Comparison of ENCODE assay signal across 8 mouse cellular contexts in genomic region chr19:5406531-5407126, GRCm38 (mm10). TPM values are rescaled to one million over a fixed set of nuclear protein-coding genes. Genes with fewer than 3 reads are reported as not detected.
DNase-seq lines count a peak whose midpoint lies in the region; ATAC-seq lines count a peak whose summit lies in the region.
"Not testable (repeated sequence)": the region's sequence is repeated elsewhere in the genome, so short reads cannot be mapped to it uniquely, and the experiment has no call there.

No protein-coding gene starts in this region.

- peak; percentile 57 for ATAC-seq in activated CD4-positive, CD25-positive, alpha-beta regulatory T cell, adult 4 months
- peak; percentile 87 for ATAC-seq in hindbrain, embryonic 14.5 days (ENCODE audit: low FRiP score)
- ATAC-seq in lung, embryonic 16.5 days (ENCODE audit: low read depth) = peak; percentile 79
- ATAC-seq in neural tube, embryonic 13.5 days (ENCODE audit: low read depth) = peak; percentile 91

- not testable (repeated sequence) for H3K27me3 ChIP-seq in hindbrain, embryonic 14.5 days (ENCODE audit: control insufficient read depth, insufficient read depth, low read length); lung, embryonic 16.5 days (ENCODE audit: control insufficient read depth, insufficient read depth, low read depth, low read length); neural tube, embryonic 13.5 days

- peak overlapping the region; percentile 76 for H3K9ac ChIP-seq in hindbrain, embryonic 14.5 days
- H3K9ac ChIP-seq in lung, embryonic 16.5 days (ENCODE audit: low read length) = peak overlapping the region; percentile 81
- H3K9ac ChIP-seq in neural tube, embryonic 13.5 days = peak overlapping the region; percentile 83

- peak overlapping the region; percentile 88 for H3K27ac ChIP-seq in hindbrain, embryonic 14.5 days
- peak overlapping the region; percentile 94 for H3K27ac ChIP-seq in lung, embryonic 16.5 days (ENCODE audit: low read length)
- H3K27ac ChIP-seq in neural tube, embryonic 13.5 days (replicated peaks) = peak overlapping the region; percentile 91

- not testable (repeated sequence) for H3K9me3 ChIP-seq in hindbrain, embryonic 14.5 days (ENCODE audit: control insufficient read depth, low read length); lung, embryonic 16.5 days (ENCODE audit: control insufficient read depth, low read length); neural tube, embryonic 13.5 days

- 22% methylated on average over 21 of the region's 25 CpGs for WGBS in hindbrain, embryonic 14.5 days
- WGBS in lung, embryonic 16.5 days = 9% methylated on average over 20 of the region's 25 CpGs
- WGBS in neural tube, embryonic 13.5 days = 13% methylated on average over 24 of the region's 25 CpGs

- peak; percentile 55 for DNase-seq in embryo, embryonic 10 days (ENCODE audit: low spot score)
- peak; percentile 50 for DNase-seq in gastrocnemius, adult 18-20 months (ENCODE audit: low spot score)
- DNase-seq in hindbrain, embryonic 14.5 days (ENCODE audit: low spot score) = not testable (repeated sequence)
- peak; percentile 54 for DNase-seq in layer of hippocampus, adult 11-12 months (ENCODE audit: low spot score)
- DNase-seq in thymus, postnatal 0 days (ENCODE audit: low spot score) = peak; percentile 74

- peak overlapping the region; percentile 77 for H3K4me2 ChIP-seq in hindbrain, embryonic 14.5 days (replicated peaks)
- peak overlapping the region; percentile 67 for H3K4me2 ChIP-seq in lung, embryonic 16.5 days (ENCODE audit: low read depth, low read length)
- H3K4me2 ChIP-seq in neural tube, embryonic 13.5 days = peak overlapping the region; percentile 76

- not testable (repeated sequence) for H3K36me3 ChIP-seq in hindbrain, embryonic 14.5 days (replicated peaks; ENCODE audit: control insufficient read depth, insufficient read depth); lung, embryonic 16.5 days (ENCODE audit: control insufficient read depth, insufficient read depth, low read length); neural tube, embryonic 13.5 days

- peak overlapping the region; percentile 48 for H3K4me3 ChIP-seq in hindbrain, embryonic 14.5 days (replicated peaks; ENCODE audit: low read length)
- H3K4me3 ChIP-seq in lung, embryonic 16.5 days (ENCODE audit: low read length) = peak overlapping the region; percentile 61
- peak overlapping the region; percentile 59 for H3K4me3 ChIP-seq in neural tube, embryonic 13.5 days

- H3K4me1 ChIP-seq in hindbrain, embryonic 14.5 days (replicated peaks; ENCODE audit: control insufficient read depth, insufficient read depth, low read length) = peaks cover 12% of the 10 kb centered on the region
- H3K4me1 ChIP-seq in lung, embryonic 16.5 days (replicated peaks; ENCODE audit: control insufficient read depth, insufficient read depth, low read length) = peaks cover 12% of the 10 kb centered on the region
- peaks cover 19% of the 10 kb centered on the region for H3K4me1 ChIP-seq in neural tube, embryonic 13.5 days (replicated peaks)

RNA-seq across cellular contexts. Expression of gene Tsga10ip, which starts 4.3 kb away (rescaled TPM):
- not detected for polyA plus RNA-seq in activated CD4-positive, CD25-positive, alpha-beta regulatory T cell, adult 4 months (2017; shearing (Covaris generic))
- 1 to 10 TPM; 1.2 to 1.3 TPM for total RNA-seq in gastrocnemius, adult 18-20 months (2021)
- polyA plus RNA-seq in hindbrain, embryonic 14.5 days (2014; fragmentation: Nextera tagmentation; extraction: Ambion mirVana) = not detected in 2 replicates
- polyA plus RNA-seq in lung, embryonic 16.5 days (2015; fragmentation: Nextera tagmentation; extraction: Ambion mirVana) = 1.3 and 1.5 TPM in 2 replicates
- 0.20 TPM in 1 of 2 replicates, not detected in the other for polyA plus RNA-seq in neural tube, embryonic 13.5 days (2015; fragmentation: Nextera tagmentation; extraction: Ambion mirVana)
- polyA plus RNA-seq in thymus, postnatal 0 days (2015; fragmentation: Nextera tagmentation; extraction: Ambion mirVana) = 1.9 TPM in 2 replicates

RNA-seq across cellular contexts. Expression of gene Sart1, which starts 18.1 kb away (rescaled TPM):
- 10 to 100 TPM; 16.7 to 34.3 TPM for polyA plus RNA-seq in activated CD4-positive, CD25-positive, alpha-beta regulatory T cell, adult 4 months (2017; shearing (Covaris generic))
- total RNA-seq in gastrocnemius, adult 18-20 months (2021) = 10 to 100 TPM; 36.5 to 38.8 TPM
- 53.3 and 57.3 TPM in 2 replicates for polyA plus RNA-seq in hindbrain, embryonic 14.5 days (2014; fragmentation: Nextera tagmentation; extraction: Ambion mirVana)
- polyA plus RNA-seq in lung, embryonic 16.5 days (2015; fragmentation: Nextera tagmentation; extraction: Ambion mirVana) = 67.4 and 69.7 TPM in 2 replicates
- polyA plus RNA-seq in neural tube, embryonic 13.5 days (2015; fragmentation: Nextera tagmentation; extraction: Ambion mirVana) = 72.2 and 74.8 TPM in 2 replicates
- polyA plus RNA-seq in thymus, postnatal 0 days (2015; fragmentation: Nextera tagmentation; extraction: Ambion mirVana) = 73.4 and 84.2 TPM in 2 replicates

RNA-seq across cellular contexts. Expression of gene Drap1, which starts 18.1 kb away (rescaled TPM):
- 10 to 100 TPM; 50.3 to 53.6 TPM for polyA plus RNA-seq in activated CD4-positive, CD25-positive, alpha-beta regulatory T cell, adult 4 months (2017; shearing (Covaris generic))
- 100 to 1,000 TPM; 587 to 651 TPM for total RNA-seq in gastrocnemius, adult 18-20 months (2021)
- polyA plus RNA-seq in hindbrain, embryonic 14.5 days (2014; fragmentation: Nextera tagmentation; extraction: Ambion mirVana) = 237 and 253 TPM in 2 replicates
- polyA plus RNA-seq in lung, embryonic 16.5 days (2015; fragmentation: Nextera tagmentation; extraction: Ambion mirVana) = 263 and 265 TPM in 2 replicates
- polyA plus RNA-seq in neural tube, embryonic 13.5 days (2015; fragmentation: Nextera tagmentation; extraction: Ambion mirVana) = 318 and 326 TPM in 2 replicates
- 217 and 222 TPM in 2 replicates for polyA plus RNA-seq in thymus, postnatal 0 days (2015; fragmentation: Nextera tagmentation; extraction: Ambion mirVana)

RNA-seq across cellular contexts. Expression of gene AI837181, which starts 18.3 kb away (rescaled TPM):
- 10 to 100 TPM; 17.6 to 18.6 TPM for polyA plus RNA-seq in activated CD4-positive, CD25-positive, alpha-beta regulatory T cell, adult 4 months (2017; shearing (Covaris generic))
- 10 to 100 TPM; 32.9 to 36.2 TPM for total RNA-seq in gastrocnemius, adult 18-20 months (2021)
- 61.3 and 66.0 TPM in 2 replicates for polyA plus RNA-seq in hindbrain, embryonic 14.5 days (2014; fragmentation: Nextera tagmentation; extraction: Ambion mirVana)
- polyA plus RNA-seq in lung, embryonic 16.5 days (2015; fragmentation: Nextera tagmentation; extraction: Ambion mirVana) = 20.7 and 28.3 TPM in 2 replicates
- polyA plus RNA-seq in neural tube, embryonic 13.5 days (2015; fragmentation: Nextera tagmentation; extraction: Ambion mirVana) = 69.5 and 75.5 TPM in 2 replicates
- 51.5 and 54.4 TPM in 2 replicates for polyA plus RNA-seq in thymus, postnatal 0 days (2015; fragmentation: Nextera tagmentation; extraction: Ambion mirVana)

RNA-seq across cellular contexts. Expression of gene Banf1, which starts 39.7 kb away (rescaled TPM):
- 100 to 1,000 TPM; 291 to 328 TPM for polyA plus RNA-seq in activated CD4-positive, CD25-positive, alpha-beta regulatory T cell, adult 4 months (2017; shearing (Covaris generic))
- total RNA-seq in gastrocnemius, adult 18-20 months (2021) = 100 to 1,000 TPM; 127 to 128 TPM
- polyA plus RNA-seq in hindbrain, embryonic 14.5 days (2014; fragmentation: Nextera tagmentation; extraction: Ambion mirVana) = 308 and 323 TPM in 2 replicates
- 433 and 448 TPM in 2 replicates for polyA plus RNA-seq in lung, embryonic 16.5 days (2015; fragmentation: Nextera tagmentation; extraction: Ambion mirVana)
- 311 and 317 TPM in 2 replicates for polyA plus RNA-seq in neural tube, embryonic 13.5 days (2015; fragmentation: Nextera tagmentation; extraction: Ambion mirVana)
- polyA plus RNA-seq in thymus, postnatal 0 days (2015; fragmentation: Nextera tagmentation; extraction: Ambion mirVana) = 590 and 607 TPM in 2 replicates
